ENCODE assay signal across 10 mouse cellular contexts in the genomic region with DNA sequence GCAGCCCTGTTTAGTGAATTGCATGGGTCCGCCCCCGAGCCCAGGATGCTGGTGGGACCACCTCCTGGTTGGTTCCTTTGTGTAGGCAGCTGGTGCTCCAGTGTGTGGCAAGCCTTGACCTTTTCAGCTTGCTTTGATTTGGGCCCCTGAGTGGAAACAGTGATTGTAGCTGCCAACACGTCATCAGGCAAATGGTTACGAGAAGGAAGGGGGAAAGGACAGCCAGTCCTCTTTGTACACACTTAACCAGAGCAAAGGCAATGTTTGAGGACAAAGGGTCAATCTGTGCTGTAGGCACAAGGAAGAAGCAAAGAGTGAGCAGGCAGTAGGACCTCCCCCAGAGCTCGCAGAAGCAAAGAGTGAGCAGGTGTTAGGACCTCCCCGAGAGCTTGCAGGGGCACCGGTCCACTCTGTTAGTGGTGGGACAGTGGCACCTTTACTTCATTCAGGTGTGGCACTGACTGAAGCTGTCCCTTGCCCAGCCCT.
DNase-seq lines count a peak whose midpoint lies in the region; ATAC-seq and TF ChIP-seq lines count a peak whose summit lies in the region.
"Had no signal": no experiment of that assay in that cellular context is flagged by ENCODE, and none has a peak within 500 bp of the region (broad histone marks: within the 10 kb centered on the region; RNA-seq: fewer than 3 reads in every experiment).

No protein-coding gene starts in this region.

- H3K27me3 ChIP-seq in heart, postnatal 0 days (ENCODE audit: control insufficient read depth, insufficient read depth, low read length) = no peaks in the 10 kb centered on the region
- H3K27me3 ChIP-seq in intestine, postnatal 0 days (replicated peaks; ENCODE audit: control insufficient read depth, insufficient read depth, low read length) = no peaks in the 10 kb centered on the region
- H3K27me3 ChIP-seq: embryonic facial prominence, embryonic 12.5 days had no signal

- no peak overlapping the region for H3K4me2 ChIP-seq in heart, postnatal 0 days (ENCODE audit: low read depth, low read length)
- H3K4me2 ChIP-seq in intestine, postnatal 0 days (replicated peaks; ENCODE audit: low read depth) = no peak overlapping the region
- H3K4me2 ChIP-seq: embryonic facial prominence, embryonic 12.5 days had no signal

- no peak overlapping the region for H3K27ac ChIP-seq in heart, postnatal 0 days (ENCODE audit: low read depth)
- no peak overlapping the region for H3K27ac ChIP-seq in intestine, postnatal 0 days (ENCODE audit: low read depth, low read length)
- H3K27ac ChIP-seq: embryonic facial prominence, embryonic 12.5 days had no signal

- intact Hi-C loops in heart, postnatal 36 days (cut with DNase I) = no loop called here

- TF ChIP-seq CTCF in heart, postnatal 0 days (IDR thresholded peaks at IDR 0.05; ENCODE audit: low read depth) = no peak
- no peak for TF ChIP-seq CTCF in intestine, postnatal 0 days (IDR thresholded peaks at IDR 0.05; ENCODE audit: low read depth)

- ATAC-seq in heart, postnatal 0 days (ENCODE audit: insufficient read depth, low read depth) = peak; percentile 61
- peak; percentile 56; the same call in 1 of the 2 replicates for ATAC-seq in intestine, postnatal 0 days
- ATAC-seq in erythroblast, adult 5-6 weeks (replicated peaks; ENCODE audit: low FRiP score, poor library complexity, severe bottlenecking) = no peak

- 28% methylated on average over 7 of the region's 7 CpGs for WGBS in heart, postnatal 0 days
- 41% methylated on average over 7 of the region's 7 CpGs for WGBS in intestine, postnatal 0 days

- no peaks in the 10 kb centered on the region for H3K36me3 ChIP-seq in heart, postnatal 0 days (replicated peaks; ENCODE audit: control insufficient read depth, insufficient read depth, low read length)
- H3K36me3 ChIP-seq in intestine, postnatal 0 days (ENCODE audit: control insufficient read depth, insufficient read depth) = no peaks in the 10 kb centered on the region
- H3K36me3 ChIP-seq: embryonic facial prominence, embryonic 12.5 days; G1E had no signal

- H3K4me3 ChIP-seq in heart, postnatal 0 days (ENCODE audit: low read depth, low read length) = no peak overlapping the region
- no peak overlapping the region for H3K4me3 ChIP-seq in intestine, postnatal 0 days (ENCODE audit: low read depth, low read length)
- H3K4me3 ChIP-seq: embryonic facial prominence, embryonic 12.5 days had no signal

- no peak overlapping the region for H3K9ac ChIP-seq in heart, postnatal 0 days (replicated peaks; ENCODE audit: low read depth, low read length)
- no peak overlapping the region for H3K9ac ChIP-seq in intestine, postnatal 0 days (ENCODE audit: low read depth, low read length)
- H3K9ac ChIP-seq: embryonic facial prominence, embryonic 12.5 days had no signal

- no peaks in the 10 kb centered on the region for H3K4me1 ChIP-seq in heart, postnatal 0 days (ENCODE audit: control insufficient read depth, insufficient read depth)
- H3K4me1 ChIP-seq in intestine, postnatal 0 days (replicated peaks; ENCODE audit: control insufficient read depth, insufficient read depth, low read length) = no peaks in the 10 kb centered on the region
- H3K4me1 ChIP-seq: embryonic facial prominence, embryonic 12.5 days had no signal

- H3K9me3 ChIP-seq in heart, postnatal 0 days (replicated peaks; ENCODE audit: control insufficient read depth, low read length) = no peaks in the 10 kb centered on the region
- H3K9me3 ChIP-seq in intestine, postnatal 0 days (ENCODE audit: control insufficient read depth) = no peaks in the 10 kb centered on the region
- H3K9me3 ChIP-seq: embryonic facial prominence, embryonic 12.5 days had no signal

- TF ChIP-seq EP300 in heart, postnatal 0 days (IDR thresholded peaks at IDR 0.05; ENCODE audit: low read depth) = no peak

- DNase-seq in heart, postnatal 0 days (ENCODE audit: low spot score) = peak; percentile 53
- no peak for DNase-seq in heart, postnatal 36 days
- peak; percentile 16 for DNase-seq in adrenal gland, postnatal 25 days
- DNase-seq in lung, postnatal 10 days = peak; percentile 68
- DNase-seq in MN1 (ENCODE audit: low spot score) = no peak
- DNase-seq in spleen, postnatal 14 days (ENCODE audit: low spot score in 2 of 2) = no peak

Comparison
In these comparisons a context has a peak if more than half of its experiments do, and no peak if none do; other contexts are left out.
1. DNase-seq: peak in heart, postnatal 0 days (single experiment), adrenal gland, postnatal 25 days (single experiment) and lung, postnatal 10 days (single experiment); none in heart, postnatal 36 days (0 of 2), MN1 (single experiment) and spleen, postnatal 14 days (0 of 2).